Mouse (Mus musculus): ENCODE measurements around the gene Ap2a1.

Gene Ap2a1

DNA sequence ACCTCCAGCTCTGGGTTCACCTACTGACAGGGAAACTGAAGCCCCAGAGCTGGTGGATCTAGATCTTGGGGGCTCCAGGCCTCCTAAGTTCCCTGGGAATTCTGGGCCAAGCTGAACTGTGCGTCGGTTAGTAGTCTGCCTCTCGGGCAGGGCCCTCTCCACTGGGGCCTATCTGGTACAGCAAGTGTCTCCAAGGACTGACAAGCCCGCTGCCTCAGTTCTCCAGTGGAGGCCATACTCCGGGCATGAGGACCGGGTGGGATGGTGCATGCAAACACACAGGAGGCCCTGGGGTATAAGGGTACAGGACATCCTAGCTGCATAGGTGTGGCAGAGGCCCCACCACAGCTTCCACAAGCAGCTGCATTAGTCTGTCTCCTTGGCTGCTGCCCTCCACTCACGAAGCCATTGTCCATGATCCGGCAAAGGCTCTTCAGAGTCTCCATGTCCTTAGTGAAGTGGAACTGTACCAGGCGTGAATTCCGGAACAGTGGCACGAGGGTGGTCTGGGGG is 65.3 kb downstream of the Ap2a1 start:
- no peak for DNase-seq

DNA sequence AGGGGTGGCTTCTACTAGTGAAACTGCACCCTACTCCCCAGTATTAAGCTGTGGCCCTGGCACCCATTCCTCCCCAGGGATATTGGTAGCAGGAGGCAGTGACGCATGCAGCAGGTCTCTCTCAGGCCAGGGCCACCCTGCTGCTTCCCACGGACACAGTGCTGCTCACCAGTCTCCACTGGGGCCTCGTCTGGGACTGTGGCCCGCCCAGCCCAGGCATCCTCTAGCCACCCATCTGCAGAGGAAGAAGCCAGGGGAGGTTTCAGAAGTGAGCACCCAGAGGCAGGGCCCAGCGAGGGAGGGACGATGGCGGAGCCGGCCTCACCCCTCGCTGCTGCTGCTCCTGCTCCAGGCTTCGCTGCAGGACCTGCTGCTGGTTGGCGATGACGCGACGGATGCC is 66.1 kb downstream of the Ap2a1 start:
- no peak for DNase-seq

DNA sequence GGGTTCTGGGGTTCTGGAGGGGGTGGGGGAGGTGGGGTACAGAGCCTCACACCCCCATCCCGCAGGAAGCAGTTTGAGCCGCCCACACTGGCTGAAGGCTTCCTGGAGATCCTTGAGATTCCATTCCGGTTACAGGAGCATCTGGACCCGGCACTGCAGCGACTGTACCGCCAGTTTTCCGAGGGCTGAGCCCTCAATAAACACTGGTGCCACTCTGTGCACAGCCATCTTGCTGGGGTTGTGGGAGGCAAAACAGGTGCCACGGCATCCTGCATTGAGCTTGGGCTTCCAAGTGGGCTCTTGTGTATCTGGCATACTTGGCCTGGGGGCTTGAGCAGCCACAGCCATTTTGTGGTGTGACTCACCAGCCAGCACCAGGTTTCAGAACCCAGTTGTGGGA is 66.9 kb downstream of the Ap2a1 start:
- no peak for DNase-seq

DNA sequence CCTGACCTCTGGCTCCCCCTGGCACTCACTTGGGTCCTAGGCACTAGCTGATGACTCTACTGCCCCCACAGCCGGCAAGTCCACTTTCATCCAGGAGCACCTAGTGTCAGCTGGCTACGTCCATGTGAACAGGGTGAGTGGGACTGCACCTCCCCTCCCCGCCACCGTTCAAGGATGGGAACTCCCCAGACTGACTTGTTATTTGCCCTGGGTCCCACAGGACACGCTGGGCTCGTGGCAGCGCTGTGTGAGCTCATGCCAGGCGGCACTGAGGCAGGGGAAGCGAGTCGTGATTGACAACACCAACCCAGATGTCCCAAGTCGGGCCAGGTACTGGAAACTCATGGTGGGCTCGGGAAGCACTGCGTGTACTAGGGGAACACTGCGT is 67.9 kb downstream of the Ap2a1 start:
- no peak for DNase-seq

DNA sequence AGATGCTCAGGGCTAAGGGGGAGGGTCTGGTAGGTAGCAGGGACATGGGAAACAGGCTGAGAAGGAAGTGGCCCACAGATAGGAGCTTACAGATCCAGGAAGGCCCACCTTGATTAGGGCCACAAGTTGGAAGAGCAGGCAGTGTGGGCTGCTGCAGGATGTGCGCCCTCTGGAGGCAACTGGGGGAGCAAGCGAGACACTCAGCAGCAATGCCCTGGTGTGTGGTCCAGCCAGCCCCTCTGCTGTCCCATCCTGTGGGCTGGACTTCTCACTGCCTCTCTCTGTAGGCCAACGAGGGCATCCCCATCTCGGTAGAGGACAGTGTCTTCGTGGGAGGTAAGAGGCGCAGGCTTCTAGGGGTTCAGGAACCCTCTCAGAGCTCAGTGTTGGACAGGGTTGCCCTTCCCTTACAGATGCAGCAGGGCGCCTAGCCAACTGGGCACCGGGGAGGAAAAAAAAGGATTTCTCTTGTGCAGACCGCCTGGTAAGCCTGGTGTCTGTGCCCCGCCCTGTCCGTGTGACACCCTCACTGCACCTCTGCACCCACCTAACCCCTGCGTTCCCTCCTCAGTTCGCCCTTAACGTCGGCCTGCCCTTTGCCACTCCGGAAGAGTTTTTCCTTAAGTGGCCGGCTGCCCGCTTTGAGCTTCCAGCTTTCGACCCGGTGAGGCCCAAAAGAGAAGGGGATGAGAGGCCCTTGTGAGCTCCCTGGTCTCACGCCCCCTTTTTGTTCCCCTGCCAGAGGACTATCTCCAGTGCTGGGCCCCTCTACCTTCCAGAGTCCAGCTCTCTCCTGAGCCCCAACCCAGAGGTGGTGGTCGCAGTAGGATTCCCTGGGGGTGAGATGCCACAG is 68.5 kb downstream of the Ap2a1 start:
- peak; percentile 59 for DNase-seq

DNA sequence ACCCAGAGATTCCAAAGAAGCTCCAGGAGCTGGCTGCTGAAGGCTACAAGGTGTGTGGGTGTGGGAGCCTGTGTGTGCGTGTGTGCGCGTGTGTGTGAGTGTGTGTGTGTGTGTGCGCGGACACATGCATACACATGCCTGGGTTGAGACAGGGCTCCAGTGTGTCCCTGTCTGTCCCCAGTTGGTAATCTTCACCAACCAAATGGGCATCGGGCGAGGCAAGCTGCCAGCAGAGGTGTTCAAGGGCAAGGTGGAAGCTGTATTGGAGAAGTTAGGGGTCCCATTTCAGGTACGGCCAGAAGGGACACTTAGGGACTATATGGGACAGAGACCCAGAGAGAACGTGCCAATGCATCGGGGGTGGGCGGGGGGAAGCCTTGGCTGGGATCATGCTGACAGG is 69.4 kb downstream of the Ap2a1 start:
- no peak for DNase-seq

DNA sequence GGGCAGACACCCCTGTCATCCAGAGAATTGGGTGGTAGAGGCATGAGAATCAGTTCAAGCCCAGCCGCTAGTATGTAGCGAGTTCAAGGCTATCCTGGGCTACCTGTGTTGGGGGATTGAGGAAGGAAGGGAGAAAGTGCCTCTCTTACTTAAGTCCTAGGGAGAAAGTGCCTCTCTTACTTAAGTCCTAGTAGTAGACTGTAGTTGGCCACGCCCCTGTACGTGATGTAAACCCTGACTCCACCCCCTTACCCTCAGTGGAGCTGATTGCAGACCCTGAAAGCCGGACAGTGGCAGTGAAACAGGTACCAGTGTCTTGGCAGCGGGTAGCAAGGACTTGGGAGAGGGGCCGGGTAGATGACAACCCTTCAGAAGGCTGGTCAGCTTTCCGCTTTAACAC is 71.4 kb downstream of the Ap2a1 start:
- DNase-seq = no peak

DNA sequence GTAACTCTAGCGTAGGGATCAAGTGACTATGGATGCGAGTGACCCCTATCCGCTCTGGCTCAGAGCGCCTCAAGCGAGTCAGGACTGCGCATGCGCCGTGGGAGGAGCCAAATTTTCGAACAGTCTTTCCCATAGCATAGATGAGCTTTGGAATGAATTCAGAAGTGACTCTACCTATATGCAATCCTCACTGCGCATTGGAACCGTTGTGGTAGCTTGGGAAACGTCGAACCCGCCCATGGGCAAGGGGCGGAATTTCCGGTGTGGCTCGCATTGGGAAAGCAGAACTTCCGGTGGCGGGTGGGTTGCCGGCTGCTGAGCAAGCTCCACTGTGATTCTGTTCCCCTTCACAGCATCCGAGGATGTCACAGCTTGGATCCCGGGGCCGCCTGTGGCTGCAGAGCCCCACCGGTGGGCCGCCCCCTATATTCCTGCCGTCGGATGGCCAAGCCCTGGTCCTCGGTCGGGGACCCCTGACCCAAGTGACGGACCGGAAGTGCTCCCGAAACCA is 72.2 kb downstream of the Ap2a1 start, which contains the start of gene Pnkp:
Gene Pnkp (plus strand): TSS at position 98 of the 511 bp plus-strand sequence.
- DNase-seq = peak; percentile 93

DNA sequence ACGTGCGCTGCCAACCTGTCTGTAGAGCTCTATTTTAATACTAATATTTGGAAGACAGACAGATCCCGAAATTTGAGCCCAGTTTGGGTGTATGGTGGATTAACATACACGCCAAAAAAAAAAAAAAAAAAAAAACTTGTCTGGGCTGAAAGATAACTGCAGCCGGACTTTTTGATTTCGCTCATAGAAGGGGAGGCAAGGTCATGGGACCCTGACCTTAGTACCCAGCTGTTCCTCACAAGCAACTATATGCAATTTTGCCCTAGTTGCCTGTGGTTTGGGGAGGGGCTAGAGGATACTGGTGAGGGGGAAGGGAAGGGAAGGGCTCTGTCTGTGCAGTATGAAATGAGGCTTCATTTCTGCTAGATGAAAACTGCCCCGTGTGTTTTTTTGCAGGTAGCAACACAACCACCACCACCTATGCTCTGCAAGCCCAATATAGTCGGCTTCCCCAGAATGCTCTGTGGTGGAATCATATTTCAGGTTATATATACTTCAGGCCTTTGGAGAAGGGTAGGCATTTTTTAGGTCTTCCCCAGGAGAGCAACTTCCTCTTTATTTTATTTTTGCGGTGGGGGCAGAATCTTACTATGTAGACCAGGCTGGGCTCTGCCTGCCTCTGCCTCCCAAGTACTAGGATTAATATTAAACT is 72.9 kb downstream of the Ap2a1 start:
- no peak for DNase-seq

DNA sequence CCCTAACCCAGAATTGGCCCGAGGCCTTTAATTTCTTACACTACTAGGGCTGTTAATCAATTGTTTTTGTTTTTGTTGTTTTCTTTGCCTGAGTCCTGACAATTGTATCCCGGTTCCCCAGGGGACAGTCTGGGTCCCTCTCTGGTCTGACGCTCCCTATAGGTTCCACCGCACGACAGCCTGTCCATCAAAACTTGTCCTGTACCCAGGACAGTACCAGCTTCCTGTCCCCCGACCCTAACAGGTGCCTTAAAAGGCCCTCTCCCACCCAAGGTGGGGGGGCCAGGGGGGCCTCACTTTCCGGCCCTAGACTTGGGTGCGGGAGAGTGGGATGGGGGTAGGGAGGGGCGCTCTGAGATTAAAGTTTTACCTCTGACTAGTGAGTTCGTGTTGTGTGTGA is 74.3 kb downstream of the Ap2a1 start:
- DNase-seq = no peak

DNA sequence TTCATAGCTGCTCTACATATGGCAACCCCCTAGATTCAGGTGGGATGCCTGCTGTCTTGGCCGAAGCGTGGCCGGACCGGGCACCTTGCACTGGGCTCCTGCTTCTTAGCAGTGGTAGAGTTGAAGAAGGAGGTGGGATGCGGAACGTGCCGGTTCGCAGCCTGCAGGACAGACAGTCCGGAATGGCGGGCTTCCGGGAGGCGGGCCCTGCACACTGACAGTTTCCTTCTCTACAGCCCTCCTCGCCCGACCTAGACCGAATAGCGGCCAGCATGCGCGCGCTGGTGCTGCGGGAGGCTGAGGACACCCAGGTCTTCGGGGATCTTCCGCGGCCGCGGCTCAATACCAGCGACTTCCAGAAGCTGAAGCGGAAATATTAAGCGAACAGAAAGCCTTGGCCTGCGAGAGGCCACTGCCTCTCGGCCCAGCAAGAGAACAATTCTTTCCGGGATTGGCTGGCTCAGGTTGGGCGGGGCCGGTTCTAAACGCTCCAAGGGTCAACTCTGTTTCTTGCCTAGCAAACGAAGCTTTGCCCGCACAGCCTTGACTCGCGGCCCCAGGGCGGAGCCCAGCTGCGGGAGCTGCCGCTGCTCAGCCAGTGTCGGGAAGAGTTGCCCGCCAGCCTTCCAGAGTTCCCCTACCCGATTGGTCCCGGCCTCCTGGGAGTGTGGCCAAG is 74.8 kb downstream of the Ap2a1 start:
- DNase-seq = peak; percentile 76

DNA sequence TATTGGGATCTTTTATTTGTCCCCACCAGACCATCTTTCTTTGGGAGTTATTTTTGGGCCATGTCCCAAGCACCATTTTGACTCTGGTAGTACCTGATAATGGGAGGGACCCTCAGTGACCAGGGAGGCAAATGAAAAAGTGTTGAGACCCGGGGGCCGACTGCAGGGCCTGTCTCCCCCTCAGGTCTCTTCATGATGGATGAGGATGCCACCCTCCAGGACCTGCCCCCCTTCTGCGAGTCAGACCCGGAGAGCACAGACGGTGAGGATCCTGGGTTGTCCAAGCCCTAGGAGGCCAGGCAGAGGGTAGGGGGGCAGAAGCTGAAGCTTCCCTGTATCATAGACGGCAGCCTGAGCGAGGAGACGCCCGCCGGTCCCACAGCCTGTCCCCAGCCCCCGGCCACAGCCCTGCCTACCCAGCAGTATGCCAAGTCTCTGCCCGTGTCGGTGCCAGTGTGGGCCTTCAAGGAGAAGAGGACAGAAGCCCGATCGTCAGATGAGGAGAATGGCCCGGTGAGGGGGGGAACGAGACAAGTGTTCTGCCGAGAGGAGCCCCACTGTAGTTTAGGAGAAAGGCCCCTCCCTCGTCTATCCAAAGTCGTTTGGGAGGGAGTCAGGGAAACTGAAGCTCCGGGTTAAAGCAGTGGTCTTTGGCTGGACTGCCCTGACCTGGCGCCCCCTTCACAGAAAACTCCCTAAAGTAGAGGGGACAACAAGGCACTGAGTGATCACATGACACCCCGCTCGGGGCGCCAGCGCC is 75.5 kb downstream of the Ap2a1 start:
- no peak for DNase-seq

DNA sequence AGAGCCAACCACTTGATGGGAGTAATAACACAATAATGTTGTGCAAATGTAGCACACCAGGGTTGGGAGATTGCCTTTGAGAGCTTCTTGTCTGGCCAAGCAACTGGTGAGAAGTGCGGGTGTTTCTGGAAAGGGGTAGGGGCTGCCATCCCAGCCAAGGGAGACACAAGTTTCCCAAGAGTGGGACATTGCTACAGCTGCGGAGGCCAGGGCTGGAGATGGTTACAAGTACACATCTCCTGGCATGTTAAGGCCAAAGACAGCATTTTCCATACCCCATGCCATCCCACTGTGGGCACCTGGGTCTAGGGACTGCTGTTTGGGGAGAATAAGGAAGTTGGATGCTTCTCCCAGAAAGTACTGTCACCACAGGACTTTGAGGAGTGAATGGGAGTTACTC is 76.2 kb downstream of the Ap2a1 start:
- no peak for DNase-seq

DNA sequence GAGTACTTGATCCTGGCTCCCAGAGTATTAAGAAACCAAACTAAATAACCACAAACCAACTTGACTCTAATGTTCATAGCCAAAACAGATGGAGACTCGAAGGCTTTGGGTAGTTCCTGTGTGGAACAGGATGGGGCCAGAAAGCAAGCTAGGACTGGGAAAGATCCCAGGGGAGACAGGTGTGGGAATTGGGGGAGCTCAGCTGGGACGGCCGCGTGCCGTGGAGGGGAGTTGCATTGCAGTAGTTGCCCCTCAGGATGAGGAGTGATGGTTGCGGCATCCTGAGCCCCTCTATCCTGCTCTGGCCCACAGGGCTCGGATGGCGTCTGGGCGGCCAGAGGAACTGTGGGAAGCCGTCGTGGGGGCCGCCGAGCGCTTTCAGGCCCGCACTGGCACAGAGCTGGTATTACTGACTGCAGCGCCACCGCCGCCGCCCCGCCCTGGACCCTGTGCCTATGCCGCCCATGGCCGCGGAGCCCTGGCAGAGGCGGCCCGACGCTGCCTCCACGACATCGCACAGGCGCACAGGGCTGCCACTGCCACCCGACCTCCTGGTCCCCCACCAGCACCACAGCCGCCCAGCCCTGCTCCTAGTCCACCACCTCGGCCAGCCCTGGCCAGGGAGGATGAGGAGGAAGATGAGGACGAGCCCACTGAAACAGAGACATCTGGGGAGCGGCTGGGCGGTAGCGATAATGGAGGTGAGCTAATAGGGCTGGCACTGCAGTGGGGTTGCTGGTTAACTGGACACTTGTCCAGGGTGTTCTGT is 76.9 kb downstream of the Ap2a1 start:
- no peak for DNase-seq

DNA sequence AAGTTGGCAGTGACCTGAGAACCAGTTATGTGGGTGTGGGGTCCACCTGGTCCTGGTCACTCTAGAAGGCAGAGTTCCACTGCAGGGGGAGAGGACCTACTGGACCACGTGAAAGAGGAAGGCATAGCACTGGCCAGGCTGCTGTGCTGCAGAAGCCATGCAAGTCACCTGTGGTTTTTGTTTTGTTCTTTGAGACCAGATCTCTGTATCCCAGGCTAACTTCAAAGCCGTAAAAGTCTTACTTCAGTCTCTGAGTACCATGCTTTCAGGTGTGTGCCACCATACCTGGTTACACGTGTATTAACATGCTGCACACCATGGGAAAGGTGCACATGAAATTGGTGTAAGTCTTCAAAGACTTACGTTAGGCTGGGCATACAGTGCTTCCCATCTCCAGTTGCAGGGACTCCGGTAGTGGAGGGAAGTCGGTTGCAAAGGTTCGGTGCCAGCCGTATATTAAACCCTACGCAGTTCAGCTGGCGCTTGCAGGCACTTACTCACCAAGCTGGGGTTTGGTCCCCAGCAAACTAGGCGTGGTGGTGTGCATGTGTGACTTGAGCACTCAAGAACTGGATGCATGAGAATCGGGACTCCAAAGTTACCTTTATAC is 77.6 kb downstream of the Ap2a1 start:
- no peak for DNase-seq

DNA sequence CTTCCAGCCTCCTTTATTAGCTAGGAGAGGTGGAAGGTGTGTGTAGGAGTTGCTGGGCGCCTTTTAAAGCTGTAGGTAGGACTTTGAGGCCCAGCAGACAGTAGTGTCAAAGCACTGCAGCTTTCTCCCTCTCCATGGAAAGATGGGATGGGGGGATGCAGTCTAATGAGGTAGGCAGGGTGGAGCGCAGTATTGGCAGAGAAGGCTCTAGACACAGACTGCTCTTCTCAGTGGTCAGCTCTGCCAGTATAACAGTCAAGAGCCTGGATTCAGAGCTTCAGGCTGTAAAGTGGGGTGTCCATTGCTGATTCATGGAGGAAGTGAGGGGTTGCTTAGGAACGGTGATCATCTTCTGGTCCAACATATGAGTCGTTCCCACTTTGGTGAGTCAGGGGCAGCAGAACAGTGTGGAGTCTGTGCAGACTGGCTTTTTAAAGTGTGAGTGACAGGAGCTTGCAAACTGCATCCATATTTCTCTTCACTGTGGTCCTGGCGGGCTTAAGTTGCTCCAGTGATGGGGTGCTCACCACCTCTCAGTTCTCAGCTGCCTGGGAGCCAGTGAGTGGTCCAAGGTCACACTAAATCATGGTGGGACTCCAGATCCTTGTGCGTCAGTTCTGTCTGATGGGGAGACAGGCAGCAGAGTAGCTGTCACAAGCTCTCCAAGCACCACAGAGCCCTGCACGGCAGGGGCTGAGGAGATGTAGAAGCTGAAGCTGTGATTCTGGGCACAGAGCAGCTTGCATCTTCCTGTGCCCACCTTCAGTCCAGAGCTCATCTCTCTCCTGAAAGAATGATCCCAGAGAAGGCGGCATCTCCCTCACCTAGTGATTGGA is 78.3 kb downstream of the Ap2a1 start:
- DNase-seq = no peak

Measured in right cerebral cortex, adult 18-20 months (tissue).